Mouse (Mus musculus) stomach, embryonic 14.5 days (tissue): ENCODE results near the gene Olfr103. TPM values are rescaled to one million over a fixed set of nuclear protein-coding genes. Genes with fewer than 3 reads are reported as not detected.

ENCODE experiments used
- ATAC-seq: fragments of 200-750 bp; cut with Nextera tagmentation; 2 replicates; pipeline ENCODE4 v1.8.0; 2017; ENCODE audit warnings: low read depth, moderate TSS enrichment; ENCODE audit not compliant: insufficient number of reproducible peaks, insufficient read depth, low FRiP score
- H3K27ac ChIP-seq: fragments of 300-500 bp; sonication (generic); 2 replicates; pipeline ENCODE4 v1.5.1; 2014; ENCODE audit warnings: mild to moderate bottlenecking, low read length, moderate library complexity, mixed read lengths
- H3K27me3 ChIP-seq: fragments of 300-500 bp; sonication (generic); 2 replicates; pipeline ENCODE4 v1.6.1; 2014; ENCODE audit warnings: low read length, control low read depth, mixed read lengths; ENCODE audit not compliant: control insufficient read depth, insufficient read depth
- H3K36me3 ChIP-seq: fragments of 300-500 bp; sonication (generic); 2 replicates; pipeline ENCODE4 v1.6.1; 2014; ENCODE audit warnings: mild to moderate bottlenecking, control low read depth, low read length, moderate library complexity, mixed read lengths; ENCODE audit not compliant: control insufficient read depth, insufficient read depth
- H3K4me1 ChIP-seq: fragments of 300-500 bp; sonication (generic); 2 replicates; pipeline ENCODE4 v1.6.1; 2014; ENCODE audit warnings: low read length, control low read depth, mixed read lengths; ENCODE audit not compliant: control insufficient read depth, insufficient read depth
- H3K4me2 ChIP-seq: fragments of 300-500 bp; sonication (generic); replicated peaks from 2 replicates; pipeline ENCODE4 v1.6.1; 2014; ENCODE audit warnings: low read depth, low read length, control low read depth
- H3K4me3 ChIP-seq: fragments of 300-500 bp; sonication (generic); 2 replicates; pipeline ENCODE4 v1.5.1; 2014; ENCODE audit warnings: low read depth, low read length, control low read depth
- H3K9ac ChIP-seq: fragments of 300-500 bp; sonication (generic); replicated peaks from 2 replicates; pipeline ENCODE4 v1.6.1; 2014; ENCODE audit warnings: low read depth, mild to moderate bottlenecking, control low read depth, low read length, moderate library complexity, mixed read lengths
- H3K9me3 ChIP-seq: fragments of 300-500 bp; sonication (generic); 2 replicates; pipeline ENCODE4 v1.6.1; 2016; ENCODE audit warnings: low read depth, low read length, control low read depth; ENCODE audit not compliant: control insufficient read depth
- WGBS: fragments of 180-500 bp; shearing (Covaris S2); extraction: QIAGEN DNeasy Blood & Tissue Kit; methylation state at CpG from one replicate; pipeline ENCODE4 v1.1.7; 2014; 5-methylcytosine and 5-hydroxymethylcytosine counted together
- polyA plus RNA-seq: library from polyadenylated mRNA; unstranded; fragments of >200 nt; fragmentation: Nextera tagmentation; extraction: Ambion mirVana; gene quantifications from 2 replicates; pipeline ENCODE4 v1.2.1, GENCODE M21; 2014

Olfr103 gene
- not detected in 2 replicates for polyA plus RNA-seq

DNA sequence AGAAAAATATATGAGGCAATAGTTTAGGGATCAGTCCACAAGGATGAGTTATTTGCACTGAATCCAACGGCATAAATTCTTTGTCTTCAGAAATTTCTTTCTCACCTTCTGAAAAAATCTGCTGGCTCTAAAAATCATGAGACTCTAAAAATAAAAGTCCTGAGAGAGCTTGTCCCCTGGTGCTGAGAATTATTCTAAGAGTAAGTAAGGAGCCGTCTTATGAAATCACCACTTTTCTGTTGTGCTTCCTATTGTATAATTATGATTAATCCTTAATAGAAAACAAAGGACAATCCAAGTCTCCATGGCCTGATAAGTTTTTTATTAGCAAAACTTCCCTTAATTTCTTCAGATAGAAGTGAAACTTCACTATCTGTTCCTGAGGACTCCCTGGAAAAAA is at the start of gene Olfr103:
Olfr103 (minus strand) TSS at position 101 of the 400 bp plus-strand sequence.
- Histone ChIP-seq H3K9ac (no peak within 1 kb of the TSS), H3K36me3 (no peaks in the 10 kb centered on the region), H3K27ac (no peak within 1 kb of the TSS), H3K27me3 (no peaks in the 10 kb centered on the region), H3K4me2 (no peak within 1 kb of the TSS), H3K4me1 (no peaks in the 10 kb centered on the region), H3K9me3 (no peaks in the 10 kb centered on the region), H3K4me3 (no peak within 1 kb of the TSS)
- ATAC-seq: no peak
- 83% methylated on average over 2 of the region's 2 CpGs for WGBS

DNA sequence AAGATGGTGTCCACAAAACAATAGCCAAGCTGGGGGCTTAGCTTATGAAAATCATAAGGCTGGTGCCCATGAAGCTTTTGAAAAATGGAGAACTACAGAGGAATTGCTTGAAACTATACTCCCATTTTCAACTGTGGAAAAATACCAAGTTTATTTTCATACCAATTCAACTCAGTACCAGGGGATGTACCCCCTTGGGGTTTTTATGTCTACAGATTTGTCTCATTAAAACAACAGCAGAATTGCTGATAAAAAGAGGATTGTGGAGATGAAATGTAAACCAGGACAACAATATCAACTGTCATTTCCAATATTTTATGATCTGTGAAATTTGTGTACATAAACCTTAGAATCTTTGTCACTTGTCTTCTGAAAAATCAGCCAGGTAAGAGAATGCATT is 39.2 kb upstream of the Olfr103 start, which contains the start of gene Olfr105-ps:
Olfr105-ps (plus strand) TSS at position 301 of the 400 bp plus-strand sequence.
- H3K4me2 ChIP-seq: no peak within 1 kb of the TSS
- H3K4me1 ChIP-seq: no peaks in the 10 kb centered on the region
- H3K27me3 ChIP-seq: no peaks in the 10 kb centered on the region
- no peak for ATAC-seq
- no peaks in the 10 kb centered on the region for H3K36me3 ChIP-seq
- no peak within 1 kb of the TSS for H3K9ac ChIP-seq
- H3K4me3 ChIP-seq: no peak within 1 kb of the TSS
- H3K9me3 ChIP-seq: no peaks in the 10 kb centered on the region
- H3K27ac ChIP-seq: no peak within 1 kb of the TSS

DNA sequence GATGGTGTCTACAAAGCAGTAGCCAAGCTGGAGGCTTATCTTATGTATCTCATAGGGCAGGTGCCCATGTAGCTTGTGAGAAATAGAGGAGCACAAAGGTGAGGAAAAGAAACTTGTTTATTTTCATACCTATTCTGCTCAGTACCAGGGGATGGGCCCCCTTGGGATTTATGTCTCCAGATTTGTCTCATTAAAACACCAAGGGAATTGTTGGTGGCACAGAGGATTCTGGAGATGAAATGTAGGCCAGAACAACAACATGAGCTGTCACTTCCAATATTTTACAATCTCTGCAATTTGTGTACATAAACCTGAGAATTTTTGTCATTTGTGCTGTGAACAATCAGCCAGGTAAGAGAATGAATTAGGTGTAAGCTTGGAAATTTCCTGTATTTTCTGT is 19.8 kb upstream of the Olfr103 start, which contains the start of gene Olfr104-ps:
Olfr104-ps (plus strand) TSS at position 301 of the 400 bp plus-strand sequence.
- Histone ChIP-seq H3K27me3 (no peaks in the 10 kb centered on the region), H3K27ac (no peak within 1 kb of the TSS), H3K36me3 (no peaks in the 10 kb centered on the region), H3K4me1 (no peaks in the 10 kb centered on the region), H3K9me3 (no peaks in the 10 kb centered on the region), H3K4me2 (no peak within 1 kb of the TSS), H3K4me3 (no peak within 1 kb of the TSS), H3K9ac (no peak within 1 kb of the TSS)
- no peak for ATAC-seq

DNA sequence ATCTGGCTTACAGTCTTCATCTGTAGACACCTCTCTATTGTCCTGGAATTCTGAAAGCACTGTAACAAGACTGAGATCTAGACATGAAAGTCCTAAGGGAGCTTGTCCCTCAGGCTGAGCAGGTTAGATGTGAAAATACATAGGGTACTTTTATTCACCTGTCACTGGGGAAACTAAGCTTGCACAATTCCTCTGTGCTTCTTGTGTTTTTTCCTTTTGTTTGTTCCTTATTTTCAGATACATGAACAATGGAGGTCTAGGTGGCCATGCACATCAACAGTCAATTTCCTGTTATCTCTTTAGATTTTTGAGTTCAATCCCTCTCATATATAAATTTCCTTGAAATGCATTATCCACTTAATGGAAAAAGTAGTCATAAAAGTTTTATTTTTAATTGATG is 22.5 kb downstream of the Olfr103 start, which contains the start of gene Olfr102:
Olfr102 (minus strand) TSS at position 101 of the 400 bp plus-strand sequence.
- H3K27ac ChIP-seq: no peak within 1 kb of the TSS
- H3K9me3 ChIP-seq: no peaks in the 10 kb centered on the region
- no peaks in the 10 kb centered on the region for H3K36me3 ChIP-seq
- H3K27me3 ChIP-seq: no peaks in the 10 kb centered on the region
- H3K4me1 ChIP-seq: no peaks in the 10 kb centered on the region
- no peak within 1 kb of the TSS for H3K4me2 ChIP-seq
- H3K4me3 ChIP-seq: no peak within 1 kb of the TSS
- no peak within 1 kb of the TSS for H3K9ac ChIP-seq
- ATAC-seq: no peak

DNA sequence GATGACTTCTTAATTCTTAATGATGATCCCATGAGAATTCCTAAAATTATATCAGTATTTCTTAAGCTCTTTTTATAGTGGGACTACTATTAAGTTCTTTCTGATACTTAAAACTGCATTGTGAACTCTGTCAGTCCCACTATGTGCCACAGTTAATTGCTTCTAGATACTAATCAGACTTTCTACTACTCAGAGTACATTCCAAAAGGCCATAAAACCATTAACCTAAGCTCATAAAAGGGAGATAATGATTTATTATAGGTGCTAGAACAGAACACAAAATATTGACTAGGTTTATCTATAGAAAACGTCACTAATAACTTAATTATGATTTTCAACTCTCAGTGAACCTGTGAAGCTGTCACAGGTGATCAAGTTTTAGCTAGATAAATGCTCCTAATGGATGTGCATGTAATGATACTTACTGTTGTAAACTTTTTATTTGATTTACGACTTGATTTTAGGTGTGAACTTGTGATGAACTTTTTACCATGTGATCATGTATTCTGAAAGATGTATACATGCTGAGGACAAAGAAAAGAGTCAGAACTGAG is 29.3 kb downstream of the Olfr103 start:
- no peak overlapping the region for H3K27ac ChIP-seq
- ATAC-seq: no peak
- H3K27me3 ChIP-seq: no peaks in the 10 kb centered on the region
- 28% methylated on average over 2 of the region's 2 CpGs for WGBS
- H3K4me1 ChIP-seq: no peaks in the 10 kb centered on the region
- no peaks in the 10 kb centered on the region for H3K36me3 ChIP-seq
- H3K4me2 ChIP-seq: no peak overlapping the region
- no peaks in the 10 kb centered on the region for H3K9me3 ChIP-seq
- no peak overlapping the region for H3K9ac ChIP-seq
- H3K4me3 ChIP-seq: no peak overlapping the region

DNA sequence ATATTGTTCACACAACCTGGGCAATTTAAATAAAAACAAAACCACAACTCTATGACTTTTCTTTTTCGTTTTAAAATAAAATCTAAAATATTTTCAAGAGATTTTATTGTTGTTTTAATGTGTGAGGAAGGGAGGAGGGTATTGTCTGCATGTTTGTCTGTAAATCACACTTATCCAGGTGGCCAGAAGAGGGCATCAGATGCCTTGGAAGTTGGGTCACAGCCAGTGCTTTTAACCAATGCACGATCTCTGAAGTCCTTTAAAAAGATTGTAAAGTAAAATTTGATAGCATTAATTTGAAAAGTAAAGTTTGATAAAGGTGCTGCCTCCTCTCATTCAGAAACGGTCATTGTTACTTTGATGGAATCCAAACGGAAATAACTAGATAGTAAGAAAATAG is 31.0 kb downstream of the Olfr103 start:
- no peak overlapping the region for H3K9ac ChIP-seq
- no peak overlapping the region for H3K4me2 ChIP-seq
- H3K36me3 ChIP-seq: no peaks in the 10 kb centered on the region
- no peaks in the 10 kb centered on the region for H3K27me3 ChIP-seq
- H3K9me3 ChIP-seq: no peaks in the 10 kb centered on the region
- no peak overlapping the region for H3K4me3 ChIP-seq
- no peak overlapping the region for H3K27ac ChIP-seq
- WGBS: 35% methylated on average over 4 of the region's 4 CpGs
- no peak for ATAC-seq
- H3K4me1 ChIP-seq: no peaks in the 10 kb centered on the region

DNA sequence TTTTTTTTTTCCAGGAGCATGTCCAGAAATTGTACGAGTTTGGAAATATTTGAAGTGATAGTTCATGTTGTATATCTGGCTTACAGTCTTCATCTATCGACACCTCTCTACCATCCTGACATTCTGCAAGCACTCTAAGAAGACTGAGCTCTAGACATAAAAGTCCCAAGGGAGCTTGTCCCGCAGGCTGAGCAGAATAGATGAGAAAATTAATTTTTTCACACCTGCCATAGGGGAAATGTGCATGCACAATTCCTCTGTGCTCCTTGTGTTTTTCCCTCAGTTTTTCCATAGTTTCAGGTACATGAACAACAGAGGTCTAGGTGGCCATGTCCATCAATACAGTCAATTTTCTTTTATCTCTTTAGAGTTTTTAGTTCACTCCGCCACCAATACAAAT is 35.3 kb downstream of the Olfr103 start, which contains the start of gene Olfr101:
Olfr101 (minus strand) TSS at position 101 of the 400 bp plus-strand sequence.
- Histone ChIP-seq H3K27ac (no peak within 1 kb of the TSS), H3K27me3 (no peaks in the 10 kb centered on the region), H3K9ac (no peak within 1 kb of the TSS), H3K9me3 (no peaks in the 10 kb centered on the region), H3K36me3 (no peaks in the 10 kb centered on the region), H3K4me2 (no peak within 1 kb of the TSS), H3K4me1 (no peaks in the 10 kb centered on the region), H3K4me3 (no peak within 1 kb of the TSS)
- no peak for ATAC-seq
- WGBS: 80% methylated on average over 4 of the region's 4 CpGs
